7 mouse cellular contexts compared by ENCODE assay signal in the genomic region with DNA sequence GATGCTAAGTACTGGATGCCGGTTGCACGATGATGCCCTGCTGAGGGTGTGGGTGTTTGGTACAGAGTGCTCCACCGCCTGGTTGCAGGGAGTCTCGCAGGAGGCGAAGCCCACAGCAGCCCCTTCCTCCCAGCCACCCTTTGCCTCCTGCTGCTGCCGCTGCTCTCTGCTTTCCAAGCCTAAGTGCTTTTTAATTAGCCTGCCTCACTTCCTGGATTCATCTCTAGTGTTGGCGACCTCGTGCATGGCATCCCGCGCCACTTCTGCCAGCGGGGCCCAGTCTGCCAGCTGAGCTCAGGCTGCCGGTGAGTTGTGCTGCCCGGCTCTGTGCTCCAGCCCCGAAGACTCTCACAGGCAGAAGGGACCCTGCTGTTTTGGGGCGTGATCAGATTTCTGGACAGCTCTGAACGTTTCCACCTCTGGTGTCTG.
A peak's percentile ranks its signal among the peaks of the same experiment; 100 is the strongest.
DNase-seq lines count a peak whose midpoint lies in the region; ATAC-seq lines count a peak whose summit lies in the region.

No protein-coding gene starts in this region.

- intact Hi-C loops in heart, postnatal 10 days (cut with DNase I) = no loop called here
- intact Hi-C loops in left cerebral cortex, postnatal 36 days (cut with DNase I) = no loop called here

- H3K4me1 ChIP-seq in neural tube, embryonic 12.5 days = peaks cover 9% of the 10 kb centered on the region

- H3K36me3 ChIP-seq in neural tube, embryonic 12.5 days = no peaks in the 10 kb centered on the region

- no peaks in the 10 kb centered on the region for H3K27me3 ChIP-seq in neural tube, embryonic 12.5 days (replicated peaks)

- ATAC-seq in neural tube, embryonic 12.5 days (ENCODE audit: low FRiP score, low read depth) = peak; percentile 90

- 0 out of 2 replicates have a peak overlapping the region, but pooled peaks have one; percentile 7 for H3K4me3 ChIP-seq in neural tube, embryonic 12.5 days

- WGBS in neural tube, embryonic 12.5 days = 1% methylated on average over 16 of the region's 16 CpGs

- H3K9ac ChIP-seq in neural tube, embryonic 12.5 days = peak overlapping the region; percentile 33

- 0 out of 2 replicates have a peak overlapping the region, but pooled peaks have one; percentile 26 for H3K27ac ChIP-seq in neural tube, embryonic 12.5 days

- DNase-seq in lung, postnatal 10 days = peak; percentile 2
- DNase-seq in lung, adult 18-20 months = no peak
- peak; percentile 69 for DNase-seq in embryo, embryonic 9.5 days (ENCODE audit: extremely low spot score)
- DNase-seq in heart, postnatal 10 days = peak; percentile 12 to 20
- peak; percentile 14 to 33 for DNase-seq in left cerebral cortex, postnatal 36 days (ENCODE audit: low spot score in 2 of 2)
- DNase-seq in spleen, postnatal 4 days (ENCODE audit: low spot score in 2 of 2) = no peak

- H3K9me3 ChIP-seq in neural tube, embryonic 12.5 days = no peaks in the 10 kb centered on the region

- H3K4me2 ChIP-seq in neural tube, embryonic 12.5 days (replicated peaks) = peak overlapping the region; percentile 57

Comparison
In these comparisons a context has a peak if more than half of its experiments do, and no peak if none do; other contexts are left out.
1. DNase-seq: peak in lung, postnatal 10 days (single experiment), embryo, embryonic 9.5 days (single experiment), heart, postnatal 10 days (2 of 2) and left cerebral cortex, postnatal 36 days (2 of 2); none in lung, adult 18-20 months (0 of 2) and spleen, postnatal 4 days (0 of 2).